Mouse (Mus musculus): ENCODE results near the gene Dnm3.

The Dnm3 gene

DNA sequence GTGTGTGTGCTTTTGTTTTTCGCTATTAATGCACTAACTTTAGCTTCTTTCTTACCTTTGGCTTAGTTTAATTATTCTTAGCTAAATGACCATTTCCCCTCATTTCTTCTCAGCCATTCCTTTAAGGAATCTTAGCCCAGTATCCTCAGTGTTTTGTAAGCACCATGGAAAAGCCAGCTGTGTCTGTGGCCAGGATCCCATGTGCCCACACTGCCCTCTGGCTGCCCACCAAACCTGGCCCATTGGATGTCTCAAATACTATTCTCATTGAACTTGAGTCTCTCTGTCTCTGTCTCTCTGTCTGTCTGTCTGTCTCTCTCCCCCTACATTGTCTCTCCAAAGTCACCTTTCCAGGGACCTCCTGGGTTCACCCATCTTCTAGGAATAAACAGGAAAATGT, 201.8 kb downstream of the Dnm3 start:
- H3K4me1 ChIP-seq (replicated peaks; ENCODE audit: low read depth, low read length) = no peaks in the 10 kb centered on the region
- TF ChIP-seq CTCF (conservative IDR thresholded peaks at IDR 0.05; ENCODE audit: low read length) = no peak
- H3K36me3 ChIP-seq (ENCODE audit: insufficient read depth, low read length) = no peaks in the 10 kb centered on the region
- H3K27me3 ChIP-seq (ENCODE audit: insufficient read depth, low read length) = no peaks in the 10 kb centered on the region
- H3K4me3 ChIP-seq (replicated peaks; ENCODE audit: low read length) = no peak overlapping the region
- no peaks in the 10 kb centered on the region for H3K9me3 ChIP-seq (ENCODE audit: low read length)

DNA sequence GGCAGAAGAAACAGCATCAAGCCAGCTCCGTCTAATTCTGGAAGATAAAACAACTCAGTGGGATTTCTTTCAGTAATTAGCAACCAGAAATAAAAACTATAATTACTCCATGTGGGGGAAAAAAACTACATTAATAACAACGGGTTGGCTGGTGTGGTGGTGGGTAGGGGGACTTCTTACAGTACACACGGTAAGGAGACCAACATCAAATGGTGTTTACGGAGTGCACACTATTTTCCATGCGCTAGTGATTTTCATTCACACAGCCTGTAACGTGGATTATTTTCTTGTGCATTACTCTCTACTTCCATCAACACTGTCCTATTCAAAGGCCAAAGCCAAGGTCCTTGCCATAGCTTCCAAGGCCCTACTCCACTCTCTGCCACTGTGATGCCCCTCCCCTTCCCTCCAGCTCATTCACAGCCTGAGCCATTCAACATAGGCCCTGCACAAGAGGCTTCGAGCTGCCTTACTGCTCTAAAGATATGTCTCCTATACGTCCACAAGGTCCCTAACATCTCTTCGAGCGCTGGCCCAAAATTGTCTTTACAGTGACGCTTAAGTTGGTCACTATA, 203.1 kb downstream of the Dnm3 start:
- Histone ChIP-seq H3K9me3 (ENCODE audit: low read length) (no peaks in the 10 kb centered on the region), H3K27me3 (ENCODE audit: insufficient read depth, low read length) (no peaks in the 10 kb centered on the region), H3K36me3 (ENCODE audit: insufficient read depth, low read length) (no peaks in the 10 kb centered on the region), H3K4me1 (replicated peaks; ENCODE audit: low read depth, low read length) (no peaks in the 10 kb centered on the region), H3K4me3 (replicated peaks; ENCODE audit: low read length) (no peak overlapping the region)
- TF ChIP-seq NANOG (IDR thresholded peaks at IDR 0.05; ENCODE audit: borderline replicate concordance, low read length) = no peak
- TF ChIP-seq POU5F1 (IDR thresholded peaks at IDR 0.05; ENCODE audit: borderline replicate concordance, low read length) = no peak
- TF ChIP-seq CTCF (conservative IDR thresholded peaks at IDR 0.05; ENCODE audit: low read length) = no peak

DNA sequence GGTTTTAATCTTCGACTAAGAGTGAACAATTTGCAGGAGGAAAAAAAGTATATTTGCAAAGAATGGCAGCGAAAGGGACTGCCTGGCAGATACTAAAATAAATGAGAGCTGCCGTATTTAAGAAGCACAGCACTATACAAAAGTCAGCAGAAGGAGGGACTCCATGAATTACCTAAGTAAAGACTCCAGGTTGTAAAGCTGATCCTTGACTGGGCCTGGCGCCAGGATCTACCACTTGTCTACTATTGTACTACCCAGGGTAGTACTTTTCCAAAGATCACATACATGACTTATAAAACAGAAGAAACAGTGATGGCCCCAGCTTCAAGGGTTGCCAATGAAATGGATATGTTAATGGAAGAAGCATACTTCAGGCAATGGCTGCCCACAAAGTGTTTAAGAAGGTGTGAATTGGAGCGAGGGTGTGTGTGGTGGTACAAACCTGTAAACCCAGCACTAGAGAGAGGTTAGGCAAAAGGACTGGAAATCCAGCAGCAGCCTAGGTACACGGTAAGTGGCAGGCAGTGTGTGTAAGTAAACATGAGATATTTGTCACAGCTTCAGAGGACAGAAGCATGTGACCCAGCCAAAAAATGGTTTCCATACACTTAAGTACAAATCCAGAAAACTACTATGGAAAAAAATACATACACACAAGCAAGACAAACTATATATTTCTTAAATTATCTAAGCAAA, 220.8 kb downstream of the Dnm3 start:
- H3K36me3 ChIP-seq (ENCODE audit: insufficient read depth, low read length) = no peaks in the 10 kb centered on the region
- no peaks in the 10 kb centered on the region for H3K4me1 ChIP-seq (replicated peaks; ENCODE audit: low read depth, low read length)
- TF ChIP-seq NANOG (IDR thresholded peaks at IDR 0.05; ENCODE audit: borderline replicate concordance, low read length) = no peak
- TF ChIP-seq POU5F1 (IDR thresholded peaks at IDR 0.05; ENCODE audit: borderline replicate concordance, low read length) = no peak
- no peak for TF ChIP-seq CTCF (conservative IDR thresholded peaks at IDR 0.05; ENCODE audit: low read length)
- H3K4me3 ChIP-seq (replicated peaks; ENCODE audit: low read length) = no peak overlapping the region
- no peaks in the 10 kb centered on the region for H3K27me3 ChIP-seq (ENCODE audit: insufficient read depth, low read length)
- H3K9me3 ChIP-seq (ENCODE audit: low read length) = no peaks in the 10 kb centered on the region

DNA sequence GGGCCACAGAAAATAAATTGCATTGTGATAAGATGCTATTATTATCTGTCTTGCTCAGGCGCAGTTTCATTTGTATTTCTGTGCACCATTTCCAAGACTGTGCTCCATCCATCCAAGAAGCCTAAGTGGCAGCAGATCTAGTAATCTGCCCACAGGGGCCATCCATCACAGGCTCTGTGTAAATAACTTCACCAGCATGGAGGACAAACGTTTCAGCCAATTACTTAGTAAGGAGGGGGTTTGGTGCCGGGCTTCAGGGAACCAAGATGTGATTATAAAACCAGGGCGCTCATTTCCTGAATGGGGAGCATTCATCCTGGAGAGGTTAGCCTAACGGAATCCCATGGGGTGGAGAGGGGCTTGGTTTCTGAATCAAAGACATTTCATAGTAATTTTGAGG, 222.9 kb downstream of the Dnm3 start:
- Histone ChIP-seq H3K9me3 (ENCODE audit: low read length) (no peaks in the 10 kb centered on the region), H3K4me3 (replicated peaks; ENCODE audit: low read length) (no peak overlapping the region), H3K27me3 (ENCODE audit: insufficient read depth, low read length) (no peaks in the 10 kb centered on the region), H3K4me1 (replicated peaks; ENCODE audit: low read depth, low read length) (no peaks in the 10 kb centered on the region), H3K36me3 (ENCODE audit: insufficient read depth, low read length) (no peaks in the 10 kb centered on the region)
- TF ChIP-seq NANOG (IDR thresholded peaks at IDR 0.05; ENCODE audit: borderline replicate concordance, low read length) (no peak), POU5F1 (IDR thresholded peaks at IDR 0.05; ENCODE audit: borderline replicate concordance, low read length) (no peak)

DNA sequence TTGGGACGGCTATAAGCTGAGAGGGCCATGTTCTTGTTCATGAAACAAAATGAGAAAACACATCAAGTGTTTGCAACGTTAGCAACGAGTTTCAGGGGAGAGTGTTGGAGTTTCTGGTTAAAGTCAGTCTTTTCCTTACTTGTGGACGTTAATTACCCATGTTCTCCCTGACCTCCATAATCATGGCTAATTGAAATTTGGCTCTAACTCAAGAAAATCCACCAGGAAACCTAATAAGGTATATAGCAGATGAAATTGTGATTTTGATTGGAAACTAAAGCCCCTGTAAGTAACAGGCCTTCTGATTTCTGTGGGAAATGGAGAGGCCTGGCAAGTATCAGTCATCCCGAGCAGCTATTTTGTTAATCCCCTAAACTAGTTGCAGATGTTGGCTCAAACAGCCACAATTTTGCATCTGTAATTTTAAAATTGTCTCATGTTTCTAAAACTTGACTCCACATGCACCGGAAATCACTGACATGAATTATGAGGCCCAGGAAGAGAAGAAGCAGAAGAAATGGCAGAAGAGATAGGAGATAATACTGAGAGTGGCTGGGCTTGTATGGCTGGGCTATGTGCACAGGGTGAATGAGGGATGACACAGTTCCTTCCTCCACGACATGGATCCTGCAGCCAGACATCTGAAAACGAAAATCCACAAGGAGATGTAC, 223.7 kb downstream of the Dnm3 start:
- H3K4me3 ChIP-seq (replicated peaks; ENCODE audit: low read length) = no peak overlapping the region
- H3K36me3 ChIP-seq (ENCODE audit: insufficient read depth, low read length) = no peaks in the 10 kb centered on the region
- no peaks in the 10 kb centered on the region for H3K27me3 ChIP-seq (ENCODE audit: insufficient read depth, low read length)
- H3K9me3 ChIP-seq (ENCODE audit: low read length) = no peaks in the 10 kb centered on the region
- TF ChIP-seq POU5F1 (IDR thresholded peaks at IDR 0.05; ENCODE audit: borderline replicate concordance, low read length) (no peak), CTCF (conservative IDR thresholded peaks at IDR 0.05; ENCODE audit: low read length) (no peak), NANOG (IDR thresholded peaks at IDR 0.05; ENCODE audit: borderline replicate concordance, low read length) (no peak)
- no peaks in the 10 kb centered on the region for H3K4me1 ChIP-seq (replicated peaks; ENCODE audit: low read depth, low read length)

DNA sequence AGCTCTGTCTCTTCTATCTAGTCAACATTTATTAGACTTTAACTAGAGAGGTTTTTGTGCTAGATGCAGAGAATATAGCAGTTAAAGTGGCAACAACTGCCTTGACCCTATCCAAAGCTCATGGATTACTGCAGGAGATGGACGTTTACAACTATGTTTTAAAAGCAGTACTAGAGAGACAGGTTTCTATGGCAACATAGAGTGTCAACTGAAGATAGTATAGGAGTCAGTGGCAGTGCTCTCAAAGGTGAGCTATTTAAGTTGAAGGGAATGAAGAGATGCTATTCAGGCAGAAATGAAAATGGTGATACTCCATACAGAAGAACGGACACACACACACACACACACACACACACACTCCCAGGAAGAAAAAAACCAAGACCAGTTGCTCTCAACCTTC, 225.0 kb downstream of the Dnm3 start:
- TF ChIP-seq CTCF (conservative IDR thresholded peaks at IDR 0.05; ENCODE audit: low read length) = no peak
- no peak for TF ChIP-seq POU5F1 (IDR thresholded peaks at IDR 0.05; ENCODE audit: borderline replicate concordance, low read length)
- no peak for TF ChIP-seq NANOG (IDR thresholded peaks at IDR 0.05; ENCODE audit: borderline replicate concordance, low read length)
- Histone ChIP-seq H3K9me3 (ENCODE audit: low read length) (no peaks in the 10 kb centered on the region), H3K36me3 (ENCODE audit: insufficient read depth, low read length) (no peaks in the 10 kb centered on the region), H3K4me1 (replicated peaks; ENCODE audit: low read depth, low read length) (no peaks in the 10 kb centered on the region), H3K27me3 (ENCODE audit: insufficient read depth, low read length) (no peaks in the 10 kb centered on the region), H3K4me3 (replicated peaks; ENCODE audit: low read length) (no peak overlapping the region)

DNA sequence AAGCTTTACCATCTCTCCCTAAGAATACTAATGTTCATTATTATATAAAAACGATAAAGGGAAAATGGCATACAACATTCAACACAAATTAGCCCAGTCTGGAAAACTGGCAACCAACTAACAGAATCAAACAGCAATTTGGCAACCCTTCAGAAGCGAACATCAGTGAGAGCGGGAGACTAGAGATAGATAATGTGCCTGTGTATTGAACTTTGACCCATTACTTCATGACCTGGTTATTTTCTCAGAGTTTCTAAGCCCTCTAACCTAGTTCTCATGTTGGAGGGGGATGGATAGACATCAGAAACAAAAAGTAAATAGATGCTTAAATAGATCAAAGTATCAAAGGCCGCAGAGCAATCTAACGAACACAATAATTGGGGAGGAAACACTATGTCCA, 230.6 kb downstream of the Dnm3 start:
- no peaks in the 10 kb centered on the region for H3K9me3 ChIP-seq (ENCODE audit: low read length)
- H3K4me1 ChIP-seq (replicated peaks; ENCODE audit: low read depth, low read length) = no peaks in the 10 kb centered on the region
- no peaks in the 10 kb centered on the region for H3K36me3 ChIP-seq (ENCODE audit: insufficient read depth, low read length)
- TF ChIP-seq NANOG (IDR thresholded peaks at IDR 0.05; ENCODE audit: borderline replicate concordance, low read length) (no peak), POU5F1 (IDR thresholded peaks at IDR 0.05; ENCODE audit: borderline replicate concordance, low read length) (no peak), CTCF (conservative IDR thresholded peaks at IDR 0.05; ENCODE audit: low read length) (no peak)
- H3K4me3 ChIP-seq (replicated peaks; ENCODE audit: low read length) = no peak overlapping the region
- H3K27me3 ChIP-seq (ENCODE audit: insufficient read depth, low read length) = no peaks in the 10 kb centered on the region

DNA sequence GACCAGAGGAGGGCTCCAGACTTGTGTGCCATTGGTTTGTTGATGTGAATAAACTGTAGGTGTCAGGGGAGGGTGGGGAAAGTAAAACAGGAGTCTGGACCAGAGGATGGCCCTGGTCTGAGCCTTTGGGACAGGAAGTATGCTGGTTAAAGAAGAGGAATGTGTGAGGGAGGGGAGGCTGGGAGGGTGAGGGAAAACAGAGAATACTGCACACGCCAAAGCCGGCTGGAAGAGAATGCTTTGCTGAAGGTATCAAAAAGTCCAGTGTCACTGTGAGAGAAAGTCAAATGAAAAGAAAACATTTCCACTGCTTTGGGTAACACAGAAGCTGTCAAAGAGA, 234.2 kb downstream of the Dnm3 start:
- no peaks in the 10 kb centered on the region for H3K36me3 ChIP-seq (ENCODE audit: insufficient read depth, low read length)
- H3K9me3 ChIP-seq (ENCODE audit: low read length) = no peaks in the 10 kb centered on the region
- TF ChIP-seq NANOG (IDR thresholded peaks at IDR 0.05; ENCODE audit: borderline replicate concordance, low read length) = no peak
- TF ChIP-seq POU5F1 (IDR thresholded peaks at IDR 0.05; ENCODE audit: borderline replicate concordance, low read length) = no peak
- TF ChIP-seq CTCF (conservative IDR thresholded peaks at IDR 0.05; ENCODE audit: low read length) = no peak
- H3K4me1 ChIP-seq (replicated peaks; ENCODE audit: low read depth, low read length) = no peaks in the 10 kb centered on the region
- no peaks in the 10 kb centered on the region for H3K27me3 ChIP-seq (ENCODE audit: insufficient read depth, low read length)
- no peak overlapping the region for H3K4me3 ChIP-seq (replicated peaks; ENCODE audit: low read length)

Measured in E14TG2a.4 (cell line).